Mouse (Mus musculus) myocyte (in vitro differentiated cells): ENCODE data around the gene Mst1r. TPM values are rescaled to one million over a fixed set of nuclear protein-coding genes. Genes with fewer than 3 reads are reported as not detected.

Experiments used
- H3K27me3 ChIP-seq: one replicate; pipeline ENCODE4 v1.6.1; 2011; ENCODE audit not compliant: control insufficient read depth, insufficient read depth, insufficient read length
- H3K36me3 ChIP-seq: one replicate; pipeline ENCODE4 v1.6.1; 2011; ENCODE audit not compliant: control insufficient read depth, insufficient read depth
- H3K4me2 ChIP-seq: one replicate; pipeline ENCODE4 v1.6.1; 2011; ENCODE audit warnings: low read depth, control low read depth
- H3K4me3 ChIP-seq: one replicate; pipeline ENCODE4 v1.5.1; 2011; ENCODE audit warnings: mild to moderate bottlenecking, control low read depth, moderate library complexity
- H3K79me2 ChIP-seq: one replicate; pipeline ENCODE4 v1.6.1; 2011; ENCODE audit not compliant: control insufficient read depth, insufficient read depth
- H3ac ChIP-seq: one replicate; pipeline ENCODE4 v1.6.1; 2011; ENCODE audit not compliant: control insufficient read depth, insufficient read length
- CEBPB ChIP-seq: IDR thresholded peaks from 2 replicates; pipeline ENCODE4 v1.6.1; 2011; ENCODE audit warnings: mild to moderate bottlenecking, moderate library complexity; ENCODE audit not compliant: poor library complexity, insufficient read depth, severe bottlenecking
- E2F4 ChIP-seq: IDR thresholded peaks from one replicate; pipeline ENCODE4 v1.6.1; 2011; ENCODE audit warnings: mild to moderate bottlenecking, control low read depth, moderate library complexity; ENCODE audit not compliant: insufficient read depth
- MAX ChIP-seq: IDR thresholded peaks from one replicate; pipeline ENCODE4 v1.6.1; 2011; ENCODE audit warnings: low read depth, mild to moderate bottlenecking, control low read depth
- MYOD1 ChIP-seq, 3 experiments: IDR thresholded peaks; one replicate each; pipeline ENCODE4 v1.6.1; 2011; ENCODE audit warnings: control low read depth in 2 of 3, low read depth in 2 of 3, mild to moderate bottlenecking in 2 of 3, moderate library complexity in 1 of 3; ENCODE audit not compliant: insufficient read length in 2 of 3, control insufficient read depth in 1 of 3
- MYOG ChIP-seq, 3 experiments: IDR thresholded peaks; one replicate each; pipeline ENCODE4 v1.6.1; 2011; ENCODE audit warnings: control low read depth in 2 of 3, low read depth in 2 of 3, mild to moderate bottlenecking in 2 of 3; ENCODE audit not compliant: insufficient read length in 2 of 3, control insufficient read depth in 1 of 3, insufficient read depth in 1 of 3
- POLR2A ChIP-seq: IDR thresholded peaks from one replicate; pipeline ENCODE4 v1.6.1; 2011; ENCODE audit warnings: low read depth, mild to moderate bottlenecking, control low read depth, moderate library complexity; ENCODE audit not compliant: insufficient read length
- POLR2AphosphoS2 ChIP-seq: IDR thresholded peaks from one replicate; pipeline ENCODE4 v1.6.1; 2011; ENCODE audit warnings: low read depth, control low read depth; ENCODE audit not compliant: insufficient read length
- REST ChIP-seq: IDR thresholded peaks from one replicate; pipeline ENCODE4 v1.6.1; 2011; ENCODE audit warnings: mild to moderate bottlenecking, control low read depth, moderate library complexity; ENCODE audit not compliant: insufficient read depth, insufficient read length
- SRF ChIP-seq: IDR thresholded peaks from one replicate; pipeline ENCODE4 v1.6.1; 2011; ENCODE audit warnings: low read depth; ENCODE audit not compliant: control insufficient read depth, insufficient read length
- TCF12 ChIP-seq: IDR thresholded peaks from one replicate; pipeline ENCODE4 v1.6.1; 2011; ENCODE audit warnings: mild to moderate bottlenecking, control low read depth; ENCODE audit not compliant: poor library complexity, insufficient read depth, severe bottlenecking
- TCF3 ChIP-seq: IDR thresholded peaks from one replicate; pipeline ENCODE4 v1.6.1; 2011; ENCODE audit warnings: low read depth, control low read depth; ENCODE audit not compliant: insufficient read length
- USF1 ChIP-seq: IDR thresholded peaks from one replicate; pipeline ENCODE4 v1.6.1; 2011; ENCODE audit warnings: low read depth, mild to moderate bottlenecking, control low read depth, moderate library complexity
- polyA plus RNA-seq: library from polyadenylated mRNA; unstranded; fragments of >200 nt; fragmentation: generic; extraction: Trizol; gene quantifications from one replicate; pipeline ENCODE4 v1.2.1, GENCODE M21; 2012; ENCODE audit warnings: missing spikeins

Mst1r gene
- polyA plus RNA-seq, 1 experiment = 0.04 TPM

GRCm38 (mm10) chr9:107962916-107963315, 56.2 kb downstream of the Mst1r start:
- Histone ChIP-seq H3K36me3 (no peaks in the 10 kb centered on the region), H3K27me3 (no peaks in the 10 kb centered on the region), H3ac (no peak overlapping the region), H3K79me2 (no peaks in the 10 kb centered on the region), H3K4me2 (no peak overlapping the region), H3K4me3 (no peak overlapping the region)
- TF ChIP-seq POLR2AphosphoS2 (no peak), CEBPB (no peak), SRF (no peak), USF1 (no peak), REST (no peak), POLR2A (no peak), MYOD1 (IDR thresholded peaks at IDR 0.05; ENCODE audit: control insufficient read depth in 1 of 3, insufficient read length in 2 of 3, low read depth in 2 of 3) (no peak), MAX (no peak), TCF12 (no peak), E2F4 (no peak), MYOG (IDR thresholded peaks at IDR 0.05; ENCODE audit: control insufficient read depth in 1 of 3, insufficient read depth in 1 of 3, insufficient read length in 2 of 3, low read depth in 2 of 3) (no peak), TCF3 (no peak)

GRCm38 (mm10) chr9:107963700-107964099, 57.0 kb downstream of the Mst1r start:
- TF ChIP-seq TCF3 (no peak), REST (no peak), TCF12 (no peak), MAX (no peak), POLR2A (no peak), MYOD1 (IDR thresholded peaks at IDR 0.05; ENCODE audit: control insufficient read depth in 1 of 3, insufficient read length in 2 of 3, low read depth in 2 of 3) (no peak), SRF (no peak), E2F4 (no peak), POLR2AphosphoS2 (no peak), CEBPB (no peak), USF1 (no peak), MYOG (IDR thresholded peaks at IDR 0.05; ENCODE audit: control insufficient read depth in 1 of 3, insufficient read depth in 1 of 3, insufficient read length in 2 of 3, low read depth in 2 of 3) (no peak)
- H3K4me2 ChIP-seq = no peak overlapping the region
- no peaks in the 10 kb centered on the region for H3K27me3 ChIP-seq
- no peak overlapping the region for H3ac ChIP-seq
- no peaks in the 10 kb centered on the region for H3K36me3 ChIP-seq
- H3K79me2 ChIP-seq = no peaks in the 10 kb centered on the region
- no peak overlapping the region for H3K4me3 ChIP-seq

- H3K4me3 ChIP-seq = no peak overlapping the region
- H3K27me3 ChIP-seq = no peaks in the 10 kb centered on the region
- no peak overlapping the region for H3ac ChIP-seq
- no peak overlapping the region for H3K4me2 ChIP-seq
- no peak for TF ChIP-seq TCF12
- no peak for TF ChIP-seq CEBPB
- no peak for TF ChIP-seq MAX
- no peak for TF ChIP-seq POLR2AphosphoS2
- no peaks in the 10 kb centered on the region for H3K36me3 ChIP-seq
- no peaks in the 10 kb centered on the region for H3K79me2 ChIP-seq
Measured at GRCm38 (mm10) chr9:107964681-107965080, 58.0 kb downstream of the Mst1r start.

GRCm38 (mm10) chr9:107966676-107967075, 60.0 kb downstream of the Mst1r start:
- Histone ChIP-seq H3K4me2 (no peak overlapping the region), H3K79me2 (no peaks in the 10 kb centered on the region), H3K4me3 (no peak overlapping the region), H3K27me3 (no peaks in the 10 kb centered on the region), H3ac (no peak overlapping the region), H3K36me3 (no peaks in the 10 kb centered on the region)
- TF ChIP-seq MAX (no peak), TCF12 (no peak), USF1 (no peak), REST (no peak), POLR2A (no peak), MYOG (IDR thresholded peaks at IDR 0.05; ENCODE audit: control insufficient read depth in 1 of 3, insufficient read depth in 1 of 3, insufficient read length in 2 of 3, low read depth in 2 of 3) (no peak)

GRCm38 (mm10) chr9:107967437-107967836, 60.8 kb downstream of the Mst1r start:
- Histone ChIP-seq H3K36me3 (no peaks in the 10 kb centered on the region), H3ac (no peak overlapping the region), H3K4me2 (no peak overlapping the region), H3K79me2 (no peaks in the 10 kb centered on the region), H3K27me3 (no peaks in the 10 kb centered on the region), H3K4me3 (no peak overlapping the region)
- TF ChIP-seq TCF3 (no peak), CEBPB (no peak), SRF (no peak), POLR2A (no peak), TCF12 (no peak), MYOD1 (IDR thresholded peaks at IDR 0.05; ENCODE audit: control insufficient read depth in 1 of 3, insufficient read length in 2 of 3, low read depth in 2 of 3) (no peak), MYOG (IDR thresholded peaks at IDR 0.05; ENCODE audit: control insufficient read depth in 1 of 3, insufficient read depth in 1 of 3, insufficient read length in 2 of 3, low read depth in 2 of 3) (no peak), POLR2AphosphoS2 (no peak)
